In genomic region chr19:41263630-41264295, GRCm38 (mm10) we compare ENCODE assay signal across 8 mouse cellular contexts. TPM values are rescaled to one million over a fixed set of nuclear protein-coding genes. Genes with fewer than 3 reads are reported as not detected.
DNase-seq lines count a peak whose midpoint lies in the region; ATAC-seq and TF ChIP-seq lines count a peak whose summit lies in the region.

Gene Tm9sf3 (minus strand): TSS chr19:41263997.

- peak; percentile 95 for ATAC-seq in kidney, embryonic 16.5 days (ENCODE audit: low FRiP score, low TSS enrichment)

- peak; percentile 90 for DNase-seq in A20 (ENCODE audit: low read depth, low spot score)
- peak; percentile 91 for DNase-seq in heart, embryonic 10.5 days (ENCODE audit: low spot score)
- peak; percentile 61 for DNase-seq in liver, adult 2 months (ENCODE audit: extremely low read depth, low read depth, low spot score)
- peak; percentile 87 for DNase-seq in splenic B cell, adult 2 months (ENCODE audit: low read depth, low spot score)

- H3K4me3 ChIP-seq in bone marrow macrophage, adult 2 months (ENCODE audit: insufficient read depth, low read length), result peak within 1 kb of the TSS; percentile 70
- peak within 1 kb of the TSS; percentile 91 for H3K4me3 ChIP-seq in embryonic fibroblast, embryonic 13.5 days (ENCODE audit: insufficient read depth, low read length)
- peak within 1 kb of the TSS; percentile 91 for H3K4me3 ChIP-seq in heart, embryonic 10.5 days
- peak within 1 kb of the TSS; percentile 94 for H3K4me3 ChIP-seq in kidney, embryonic 16.5 days (ENCODE audit: low read length)
- peak within 1 kb of the TSS; percentile 96 for H3K4me3 ChIP-seq in liver, adult 2 months (ENCODE audit: insufficient read depth, low read depth, low read length)
- peak within 1 kb of the TSS; percentile 76 for H3K4me3 ChIP-seq in myocyte

- no peak for TF ChIP-seq POLR2A in bone marrow macrophage, adult 2 months (IDR thresholded peaks at IDR 0.05; ENCODE audit: borderline replicate concordance, low read depth, low read length)
- peak; percentile 79 for TF ChIP-seq POLR2A in embryonic fibroblast, embryonic 13.5 days (IDR thresholded peaks at IDR 0.05; ENCODE audit: low read depth, low read length)
- TF ChIP-seq POLR2A in liver, adult 2 months (IDR thresholded peaks at IDR 0.05; ENCODE audit: extremely low read depth, insufficient read depth, low read length), result peak; percentile 77
- peak; percentile 99 for TF ChIP-seq POLR2A in myocyte (IDR thresholded peaks at IDR 0.05; ENCODE audit: insufficient read length, low read depth)

- WGBS in heart, embryonic 10.5 days, result under 1% methylated on average over 93 of the region's 98 CpGs
- WGBS in kidney, embryonic 16.5 days, result under 1% methylated on average over 52 of the region's 98 CpGs
- 1% methylated on average over 78 of the region's 98 CpGs for WGBS in liver, adult 2 months

- H3K4me2 ChIP-seq in kidney, embryonic 16.5 days (replicated peaks; ENCODE audit: low read depth, low read length), result peak within 1 kb of the TSS; percentile 73
- peak within 1 kb of the TSS; percentile 94 for H3K4me2 ChIP-seq in myocyte (ENCODE audit: low read depth)

- peak within 1 kb of the TSS; percentile 98 for H3K9ac ChIP-seq in kidney, embryonic 16.5 days (replicated peaks; ENCODE audit: low read length)
- peak within 1 kb of the TSS; percentile 100 for H3K9ac ChIP-seq in liver, adult 2 months (ENCODE audit: low read depth, low read length)

- H3K27me3 ChIP-seq in heart, embryonic 10.5 days (ENCODE audit: insufficient read depth, poor library complexity, severe bottlenecking), result no peaks in the 10 kb centered on the region
- H3K27me3 ChIP-seq in kidney, embryonic 16.5 days (ENCODE audit: insufficient read depth, low read length), result no peaks in the 10 kb centered on the region
- no peaks in the 10 kb centered on the region for H3K27me3 ChIP-seq in liver, adult 2 months (ENCODE audit: control insufficient read depth, insufficient read depth, low read length)
- no peaks in the 10 kb centered on the region for H3K27me3 ChIP-seq in myocyte (ENCODE audit: control insufficient read depth, insufficient read depth, insufficient read length)
- no peaks in the 10 kb centered on the region; the same call in 1 of the 2 replicates for H3K27me3 ChIP-seq in splenic B cell, adult 2 months (ENCODE audit: control insufficient read depth, insufficient read depth, low read length, poor library complexity, severe bottlenecking)

- H3K4me1 ChIP-seq in bone marrow macrophage, adult 2 months (ENCODE audit: control insufficient read depth, insufficient read depth, low read length), result peaks cover 30% of the 10 kb centered on the region
- H3K4me1 ChIP-seq in embryonic fibroblast, embryonic 13.5 days (ENCODE audit: control insufficient read depth, insufficient read depth, low read length), result peaks cover 9% of the 10 kb centered on the region
- peaks cover 23% of the 10 kb centered on the region; the same call in 1 of the 2 replicates for H3K4me1 ChIP-seq in heart, embryonic 10.5 days
- H3K4me1 ChIP-seq in kidney, embryonic 16.5 days (ENCODE audit: insufficient read depth, low read length), result peaks cover 38% of the 10 kb centered on the region
- peaks cover 20% of the 10 kb centered on the region for H3K4me1 ChIP-seq in liver, adult 2 months (ENCODE audit: control insufficient read depth, insufficient read depth, low read length)

- H3ac ChIP-seq in myocyte (ENCODE audit: control insufficient read depth, insufficient read length), result peak within 1 kb of the TSS; percentile 81

- no peaks in the 10 kb centered on the region for H3K9me3 ChIP-seq in heart, embryonic 10.5 days
- no peaks in the 10 kb centered on the region for H3K9me3 ChIP-seq in kidney, embryonic 16.5 days (ENCODE audit: low read length)

- peak within 1 kb of the TSS; percentile 93 for H3K27ac ChIP-seq in bone marrow macrophage, adult 2 months (ENCODE audit: insufficient read depth, low read depth, low read length)
- peak within 1 kb of the TSS; percentile 95 for H3K27ac ChIP-seq in embryonic fibroblast, embryonic 13.5 days (ENCODE audit: insufficient read depth, low read length)
- peak within 1 kb of the TSS; percentile 99 for H3K27ac ChIP-seq in heart, embryonic 10.5 days
- peak within 1 kb of the TSS; percentile 99 for H3K27ac ChIP-seq in kidney, embryonic 16.5 days (ENCODE audit: low read length)
- peak within 1 kb of the TSS; percentile 99 for H3K27ac ChIP-seq in liver, adult 2 months (replicated peaks; ENCODE audit: insufficient read depth, low read depth, low read length)

- TF ChIP-seq CTCF in bone marrow macrophage, adult 2 months (IDR thresholded peaks at IDR 0.05; ENCODE audit: low read depth, low read length), result no peak
- TF ChIP-seq CTCF in embryonic fibroblast, embryonic 13.5 days (IDR thresholded peaks at IDR 0.05; ENCODE audit: borderline replicate concordance, insufficient read depth, low read length), result no peak
- TF ChIP-seq CTCF in liver, adult 2 months (IDR thresholded peaks at IDR 0.05; ENCODE audit: low read depth, low read length), result no peak

- H3K36me3 ChIP-seq in heart, embryonic 10.5 days, result no peaks in the 10 kb centered on the region
- H3K36me3 ChIP-seq in kidney, embryonic 16.5 days (ENCODE audit: insufficient read depth, low read length), result no peaks in the 10 kb centered on the region
- no peaks in the 10 kb centered on the region for H3K36me3 ChIP-seq in liver, adult 2 months (ENCODE audit: control insufficient read depth, insufficient read depth, low read length)
- no peaks in the 10 kb centered on the region for H3K36me3 ChIP-seq in myocyte (ENCODE audit: control insufficient read depth, insufficient read depth)
- H3K36me3 ChIP-seq in splenic B cell, adult 2 months (ENCODE audit: control insufficient read depth, insufficient read depth, low read length, poor library complexity, severe bottlenecking), result no peaks in the 10 kb centered on the region

- peaks cover 18% of the 10 kb centered on the region; the same call in 1 of the 2 replicates for H3K79me2 ChIP-seq in liver, adult 2 months (ENCODE audit: control insufficient read depth, insufficient read depth, low read length)
- H3K79me2 ChIP-seq in myocyte (ENCODE audit: control insufficient read depth, insufficient read depth), result peaks cover 47% of the 10 kb centered on the region

TF ChIP-seq in myocyte, 11 proteins besides CTCF, POLR2A, EP300 and RAD21:
- peak in 2 of 3 experiments; percentile 6 to 39 for TF ChIP-seq MYOG (IDR thresholded peaks at IDR 0.05; ENCODE audit: control insufficient read depth in 1 of 3, insufficient read depth in 1 of 3, insufficient read length in 2 of 3, low read depth in 2 of 3)
- no peak for TF ChIP-seq USF1 (IDR thresholded peaks at IDR 0.05; ENCODE audit: low read depth)
- peak; percentile 91 for TF ChIP-seq POLR2AphosphoS2 (IDR thresholded peaks at IDR 0.05; ENCODE audit: insufficient read length, low read depth)
- TF ChIP-seq TCF3 (IDR thresholded peaks at IDR 0.05; ENCODE audit: insufficient read length, low read depth), result no peak
- TF ChIP-seq TCF12 (IDR thresholded peaks at IDR 0.05; ENCODE audit: insufficient read depth, poor library complexity, severe bottlenecking), result no peak
- no peak for TF ChIP-seq MYOD1 (IDR thresholded peaks at IDR 0.05; ENCODE audit: control insufficient read depth in 1 of 3, insufficient read length in 2 of 3, low read depth in 2 of 3)
- no peak for TF ChIP-seq SRF (IDR thresholded peaks at IDR 0.05; ENCODE audit: control insufficient read depth, insufficient read length, low read depth)
- TF ChIP-seq CEBPB (IDR thresholded peaks at IDR 0.05; ENCODE audit: insufficient read depth, poor library complexity, severe bottlenecking), result no peak
- no peak for TF ChIP-seq REST (IDR thresholded peaks at IDR 0.05; ENCODE audit: insufficient read depth, insufficient read length)
- TF ChIP-seq E2F4 (IDR thresholded peaks at IDR 0.05; ENCODE audit: insufficient read depth), result peak; percentile 28
- no peak for TF ChIP-seq MAX (IDR thresholded peaks at IDR 0.05; ENCODE audit: low read depth)

RNA-seq across cellular contexts. Expression of gene Tm9sf3, which starts in this region (rescaled TPM):
- polyA plus RNA-seq in bone marrow macrophage, adult 2 months (2012; ENCODE audit: insufficient read depth, insufficient read length, missing spikeins), result 144 and 151 TPM in 2 replicates
- 269 and 273 TPM in 2 replicates for polyA plus RNA-seq in embryonic fibroblast, embryonic 13.5 days (2011; ENCODE audit: insufficient read length, low read depth, missing spikeins)
- 112 and 123 TPM in 2 replicates for polyA plus RNA-seq in heart, embryonic 10.5 days (2016; fragmentation: Nextera tagmentation; extraction: Ambion mirVana)
- polyA plus RNA-seq in kidney, embryonic 16.5 days (2015; fragmentation: Nextera tagmentation; extraction: Ambion mirVana), result 138 and 146 TPM in 2 replicates
- total RNA-seq in liver, adult 2 months (2014; rRNA removed), result 138 and 141 TPM in 2 replicates
- 41.7 and 47.2 TPM in 2 replicates for polyA plus RNA-seq in liver, adult 2 months (2012; rRNA removed)
- 45.5 TPM for polyA plus RNA-seq in myocyte (2012; fragmentation: generic; extraction: Trizol)

Comparison
In these comparisons a context has a peak if more than half of its experiments do, and no peak if none do; other contexts are left out.
1. Peak in every context shown above with its lines: DNase-seq, ATAC-seq, H3K4me3 ChIP-seq and H3K27ac ChIP-seq.